Mouse (Mus musculus) neural tube, embryonic 12.5 days (tissue): ENCODE measurements at regions not wholly inside any gene's neighbourhood (a gene's known extent, or its start where the extent isn't known, plus 50 kb on each side); places are given as distances from the start of the nearest gene placed in this dataset.

Source experiments
- ATAC-seq: fragments of 200-750 bp; cut with Nextera tagmentation; 2 replicates; pipeline ENCODE4 v1.8.0; 2017; ENCODE audit warnings: low read depth, mild to moderate bottlenecking, moderate TSS enrichment, moderate library complexity; ENCODE audit not compliant: low FRiP score
- H3K27ac ChIP-seq: fragments of 300-500 bp; sonication (generic); 2 replicates; pipeline ENCODE4 v1.5.1; 2016
- H3K27me3 ChIP-seq: fragments of 300-500 bp; sonication (generic); replicated peaks from 2 replicates; pipeline ENCODE4 v1.6.1; 2016; ENCODE audit warnings: mild to moderate bottlenecking
- H3K36me3 ChIP-seq: fragments of 300-500 bp; sonication (generic); 2 replicates; pipeline ENCODE4 v1.6.1; 2016; ENCODE audit warnings: mild to moderate bottlenecking
- H3K4me1 ChIP-seq: fragments of 300-500 bp; sonication (generic); 2 replicates; pipeline ENCODE4 v1.6.1; 2016
- H3K4me2 ChIP-seq: fragments of 300-500 bp; sonication (generic); replicated peaks from 2 replicates; pipeline ENCODE4 v1.6.1; 2016; ENCODE audit warnings: mild to moderate bottlenecking
- H3K4me3 ChIP-seq: fragments of 300-500 bp; sonication (generic); 2 replicates; pipeline ENCODE4 v1.5.1; 2016
- H3K9ac ChIP-seq: fragments of 300-500 bp; sonication (generic); 2 replicates; pipeline ENCODE4 v1.6.1; 2016; ENCODE audit warnings: mild to moderate bottlenecking
- H3K9me3 ChIP-seq: fragments of 300-500 bp; sonication (generic); 2 replicates; pipeline ENCODE4 v1.6.1; 2016; ENCODE audit warnings: mild to moderate bottlenecking
- WGBS: fragments of 180-500 bp; shearing (Covaris S2); methylation state at CpG from one replicate; pipeline ENCODE4 v1.1.7; 2016; 5-methylcytosine and 5-hydroxymethylcytosine counted together

DNA sequence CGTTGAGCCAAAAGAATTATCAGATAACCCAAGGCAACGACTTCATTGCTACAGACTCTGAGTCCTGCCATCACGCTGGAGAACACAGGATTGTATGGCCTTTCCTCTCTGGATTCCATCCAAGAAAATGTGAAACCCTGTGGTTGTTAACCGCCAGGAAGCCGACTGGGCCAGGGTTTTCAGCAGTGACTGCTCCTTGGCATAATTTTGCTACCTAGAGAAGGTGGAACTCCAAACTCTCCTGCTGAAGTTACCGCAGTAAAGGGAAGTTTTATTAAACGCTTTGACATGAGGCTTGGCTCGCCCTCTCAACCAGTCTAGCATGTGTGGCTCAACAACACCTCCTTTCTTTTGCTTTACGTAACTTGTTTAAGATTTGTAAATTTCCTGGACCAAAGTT is 116.9 kb downstream of the Wif1 start:
- Histone ChIP-seq H3K4me3 (no peak overlapping the region), H3K27me3 (no peaks in the 10 kb centered on the region), H3K27ac (no peak overlapping the region), H3K9me3 (no peaks in the 10 kb centered on the region), H3K9ac (no peak overlapping the region), H3K36me3 (no peaks in the 10 kb centered on the region), H3K4me2 (no peak overlapping the region), H3K4me1 (no peaks in the 10 kb centered on the region)
- ATAC-seq, result no peak
- 86% methylated on average over 9 of the region's 9 CpGs for WGBS

DNA sequence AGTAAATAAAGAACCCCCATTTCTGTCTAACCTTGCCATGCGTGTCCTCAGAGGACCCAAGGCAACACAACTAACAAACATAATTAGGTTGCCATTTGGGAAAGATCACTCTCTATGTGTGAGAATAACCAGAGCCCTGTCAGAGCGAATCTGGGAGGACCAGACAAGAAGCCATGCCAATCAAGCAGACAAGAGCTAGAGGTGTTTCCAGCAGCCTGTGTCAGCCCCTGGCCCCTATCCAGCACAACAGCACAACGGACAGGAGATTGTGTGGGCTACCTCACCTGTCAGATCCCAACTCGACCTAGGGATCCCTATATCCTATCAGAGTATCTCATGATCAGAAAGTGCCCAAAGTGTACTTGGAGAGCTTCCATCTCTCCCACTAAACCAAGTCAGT is 119.9 kb downstream of the Wif1 start:
- Histone ChIP-seq H3K36me3 (no peaks in the 10 kb centered on the region), H3K27me3 (no peaks in the 10 kb centered on the region), H3K9ac (no peak overlapping the region), H3K9me3 (no peaks in the 10 kb centered on the region), H3K4me3 (no peak overlapping the region), H3K4me1 (no peaks in the 10 kb centered on the region), H3K4me2 (no peak overlapping the region), H3K27ac (no peak overlapping the region)
- WGBS, result 80% methylated on average over 4 of the region's 4 CpGs
- no peak for ATAC-seq

GRCm38 (mm10) chr10:121160499-121160898 is 126.7 kb downstream of the Wif1 start:
- H3K9ac ChIP-seq, result no peak overlapping the region
- WGBS, result 75% methylated on average over 7 of the region's 7 CpGs
- ATAC-seq, result no peak

GRCm38 (mm10) chr10:121161201-121161600 is 127.4 kb downstream of the Wif1 start:
- Histone ChIP-seq H3K36me3 (no peaks in the 10 kb centered on the region), H3K9ac (no peak overlapping the region), H3K4me1 (no peaks in the 10 kb centered on the region), H3K27me3 (no peaks in the 10 kb centered on the region), H3K27ac (no peak overlapping the region), H3K4me3 (no peak overlapping the region), H3K9me3 (no peaks in the 10 kb centered on the region), H3K4me2 (no peak overlapping the region)
- ATAC-seq, result no peak
- 94% methylated on average over 11 of the region's 11 CpGs for WGBS

More at GRCm38 (mm10) chr10:121160499-121160898, 126.7 kb downstream of the Wif1 start:
- Histone ChIP-seq H3K36me3 (no peaks in the 10 kb centered on the region), H3K4me2 (no peak overlapping the region), H3K27me3 (no peaks in the 10 kb centered on the region), H3K9me3 (no peaks in the 10 kb centered on the region), H3K4me1 (no peaks in the 10 kb centered on the region), H3K27ac (no peak overlapping the region), H3K4me3 (no peak overlapping the region)

DNA sequence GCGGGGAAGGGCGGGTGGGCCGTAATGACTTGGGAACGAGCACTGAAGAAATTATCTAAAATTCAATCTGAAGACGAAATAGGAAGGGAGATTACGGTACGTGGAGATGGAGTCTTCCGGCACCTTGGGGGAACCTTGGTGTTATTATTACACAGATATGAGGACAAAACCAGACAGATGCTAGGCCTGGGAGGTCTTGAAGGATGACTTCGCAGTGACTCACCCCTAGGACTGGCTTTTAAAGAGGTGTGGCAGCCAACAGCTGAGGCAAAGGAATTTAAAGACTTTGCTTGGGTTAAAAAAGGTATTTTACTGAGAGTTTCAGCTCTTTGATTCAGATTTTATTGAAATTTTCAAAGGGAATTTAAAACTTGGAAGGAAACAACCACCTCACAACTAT is 140.3 kb downstream of the Wif1 start:
- Histone ChIP-seq H3K9ac (no peak overlapping the region), H3K9me3 (no peaks in the 10 kb centered on the region), H3K36me3 (no peaks in the 10 kb centered on the region), H3K4me3 (no peak overlapping the region), H3K4me2 (no peak overlapping the region), H3K27me3 (no peaks in the 10 kb centered on the region), H3K27ac (no peak overlapping the region), H3K4me1 (no peaks in the 10 kb centered on the region)
- WGBS, result 95% methylated on average over 9 of the region's 9 CpGs
- ATAC-seq, result no peak

DNA sequence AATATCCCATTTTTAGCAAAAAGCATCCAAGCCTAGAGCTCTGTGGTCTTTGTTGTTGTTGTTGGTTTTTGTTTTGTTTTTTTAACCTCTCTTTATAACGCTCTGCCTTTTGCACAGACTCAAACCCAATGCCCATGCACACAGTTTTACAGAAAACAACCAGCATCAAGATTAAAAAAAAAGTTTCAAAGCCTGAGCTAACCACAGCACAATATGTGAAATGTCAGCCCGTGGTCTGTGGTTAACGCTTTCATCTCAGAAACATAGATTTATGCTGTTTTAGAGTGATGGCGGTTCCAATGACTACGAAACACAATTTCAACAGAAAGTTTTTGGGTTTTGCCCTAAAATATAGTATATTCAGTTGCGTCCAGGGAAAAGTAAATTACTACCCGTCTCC is 155.4 kb downstream of the Wif1 start:
- no peak for ATAC-seq
- Histone ChIP-seq H3K4me3 (no peak overlapping the region), H3K27me3 (no peaks in the 10 kb centered on the region), H3K4me2 (no peak overlapping the region), H3K4me1 (no peaks in the 10 kb centered on the region), H3K36me3 (no peaks in the 10 kb centered on the region), H3K9ac (no peak overlapping the region), H3K27ac (no peak overlapping the region), H3K9me3 (no peaks in the 10 kb centered on the region)
- 95% methylated on average over 7 of the region's 7 CpGs for WGBS

DNA sequence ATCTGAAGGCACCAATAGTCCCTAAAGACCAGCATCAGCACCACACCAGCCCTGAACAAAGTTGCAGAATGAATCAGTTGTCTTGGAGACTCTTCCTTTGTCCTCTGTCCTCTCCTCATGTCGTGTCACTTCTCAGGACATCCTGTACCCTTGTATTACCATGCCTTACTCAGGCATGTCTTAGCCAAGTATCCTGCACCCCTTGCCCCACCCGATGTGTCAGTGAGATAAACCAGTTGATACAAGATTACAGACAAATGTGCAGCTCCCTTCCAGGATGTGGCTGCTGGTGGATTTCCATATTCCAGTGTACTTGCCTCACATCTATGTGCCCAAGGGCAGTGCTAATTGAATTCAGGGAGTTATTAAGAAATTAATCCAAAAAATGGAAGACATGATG is 151.8 kb downstream of the Tbc1d30 start:
- no peaks in the 10 kb centered on the region for H3K9me3 ChIP-seq
- ATAC-seq, result no peak
- H3K27me3 ChIP-seq, result peaks cover 13% of the 10 kb centered on the region
- H3K4me1 ChIP-seq, result no peaks in the 10 kb centered on the region
- no peak overlapping the region for H3K9ac ChIP-seq
- no peaks in the 10 kb centered on the region for H3K36me3 ChIP-seq
- 79% methylated on average over 2 of the region's 2 CpGs for WGBS
- H3K27ac ChIP-seq, result no peak overlapping the region
- H3K4me2 ChIP-seq, result no peak overlapping the region
- H3K4me3 ChIP-seq, result no peak overlapping the region

DNA sequence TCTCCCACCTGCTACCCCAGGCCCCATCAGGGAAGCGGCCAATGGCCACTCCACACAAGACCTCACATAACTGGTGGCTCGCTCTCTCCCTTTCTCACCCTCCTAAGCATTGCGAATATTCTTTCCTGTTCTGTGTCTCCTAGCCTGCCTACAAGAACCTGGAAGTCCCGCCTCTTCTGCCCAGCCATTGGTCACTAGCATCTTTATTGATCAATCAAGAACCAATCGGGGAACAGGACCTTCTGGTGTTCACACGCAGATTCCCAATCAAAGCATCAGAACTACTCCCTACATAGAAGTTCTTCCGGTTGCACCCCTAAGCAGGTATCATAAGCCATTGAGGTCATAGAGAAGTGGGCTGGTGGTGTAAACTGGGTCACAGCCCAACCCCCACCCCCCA is 148.5 kb downstream of the Tbc1d30 start:
- H3K36me3 ChIP-seq, result no peaks in the 10 kb centered on the region
- no peak for ATAC-seq
- H3K9ac ChIP-seq, result no peak overlapping the region
- H3K9me3 ChIP-seq, result no peaks in the 10 kb centered on the region
- H3K4me2 ChIP-seq, result no peak overlapping the region
- H3K4me3 ChIP-seq, result no peak overlapping the region
- WGBS, result 90% methylated on average over 7 of the region's 7 CpGs
- H3K27ac ChIP-seq, result no peak overlapping the region
- H3K4me1 ChIP-seq, result peaks cover 16% of the 10 kb centered on the region
- peaks cover 17% of the 10 kb centered on the region for H3K27me3 ChIP-seq

DNA sequence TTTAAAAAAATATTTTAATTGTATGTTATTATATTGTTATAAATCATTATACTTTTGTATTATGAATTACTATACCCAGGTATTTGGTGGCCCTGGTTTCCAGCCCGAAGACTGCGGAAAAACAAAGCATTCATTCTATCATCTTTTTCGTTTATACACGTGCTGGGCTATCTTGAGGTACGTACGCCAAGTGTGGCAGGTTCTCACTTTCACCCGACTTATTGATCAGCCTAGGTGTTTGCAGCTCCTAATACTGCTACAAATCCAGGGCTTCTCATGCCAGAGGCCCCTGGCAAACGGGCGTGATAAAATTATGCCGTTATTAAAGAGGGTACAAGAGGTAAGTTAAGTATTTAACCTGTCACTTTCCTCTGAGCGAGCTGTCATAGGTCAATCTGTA is 145.5 kb downstream of the Tbc1d30 start:
- no peak overlapping the region for H3K27ac ChIP-seq
- ATAC-seq, result no peak

DNA sequence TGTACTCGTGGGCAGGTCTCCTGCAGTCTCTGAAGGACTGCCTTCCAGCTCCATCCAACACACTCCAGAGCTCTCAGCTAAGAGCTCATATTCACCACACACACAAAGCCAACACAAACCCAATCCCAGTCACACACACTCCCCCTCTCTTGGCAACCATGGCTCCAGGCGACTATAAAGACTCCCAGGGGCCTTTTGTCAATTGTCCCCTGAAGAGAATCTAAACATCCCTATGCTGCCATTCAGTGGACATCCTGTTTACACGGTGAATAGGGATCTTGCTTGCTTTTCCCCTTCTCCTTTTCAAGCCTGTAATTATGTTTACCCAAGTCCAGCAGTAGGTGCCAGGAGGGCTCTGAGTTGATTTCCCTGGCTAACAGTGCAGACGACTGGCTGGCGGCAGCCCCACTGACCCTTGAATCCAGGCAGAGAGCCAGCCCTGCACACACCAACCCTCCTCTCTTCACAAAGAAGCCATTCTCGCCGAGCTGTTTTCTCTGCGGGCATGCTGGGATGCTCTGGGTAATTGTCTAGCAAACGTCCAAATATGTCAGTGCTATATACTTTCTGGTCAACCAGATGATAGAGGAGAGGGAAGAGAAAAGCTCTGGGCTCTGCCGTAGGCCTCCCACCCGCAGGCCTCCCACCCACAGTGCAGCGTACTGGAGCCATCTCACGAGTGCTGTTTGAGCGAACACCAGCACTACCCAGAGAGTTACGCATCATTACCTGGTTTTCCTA is 144.9 kb downstream of the Tbc1d30 start:
- Histone ChIP-seq H3K4me1 (peaks cover 16% of the 10 kb centered on the region), H3K9ac (no peak overlapping the region), H3K9me3 (no peaks in the 10 kb centered on the region), H3K4me3 (no peak overlapping the region), H3K27ac (peak overlapping the region; percentile 67), H3K36me3 (no peaks in the 10 kb centered on the region), H3K4me2 (peak overlapping the region; percentile 45), H3K27me3 (peaks cover 17% of the 10 kb centered on the region)
- WGBS, result 6% methylated on average over 15 of the region's 15 CpGs
- peak; percentile 92 for ATAC-seq

More for the DNA sequence above, 145.5 kb downstream of the Tbc1d30 start:
- H3K36me3 ChIP-seq, result no peaks in the 10 kb centered on the region
- peaks cover 16% of the 10 kb centered on the region for H3K4me1 ChIP-seq
- H3K9me3 ChIP-seq, result no peaks in the 10 kb centered on the region
- 0 out of 2 replicates have a peak overlapping the region, but pooled peaks have one; percentile 45 for H3K4me2 ChIP-seq
- no peak overlapping the region for H3K9ac ChIP-seq
- WGBS, result 77% methylated on average over 11 of the region's 11 CpGs
- no peak overlapping the region for H3K4me3 ChIP-seq
- H3K27me3 ChIP-seq, result peaks cover 17% of the 10 kb centered on the region

DNA sequence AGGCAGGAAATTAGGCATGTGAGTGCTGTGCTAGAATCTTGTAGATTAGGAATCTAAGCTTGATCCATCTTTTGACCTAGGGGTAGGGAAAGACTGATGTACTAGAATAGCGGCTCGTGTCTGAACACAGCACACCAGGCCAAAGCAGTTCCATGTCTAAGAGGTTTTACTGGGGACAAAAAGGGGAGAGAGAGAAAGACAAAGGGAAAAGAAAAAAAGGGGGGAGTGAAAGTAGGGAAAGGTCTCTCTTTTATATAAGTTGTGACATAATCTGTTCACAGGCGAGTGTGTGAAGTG is 144.4 kb downstream of the Tbc1d30 start:
- Histone ChIP-seq H3K9me3 (no peaks in the 10 kb centered on the region), H3K4me2 (peak overlapping the region; percentile 45), H3K27ac (0 out of 2 replicates have a peak overlapping the region, but pooled peaks have one; percentile 67), H3K4me1 (peaks cover 16% of the 10 kb centered on the region), H3K4me3 (no peak overlapping the region), H3K27me3 (peaks cover 17% of the 10 kb centered on the region), H3K9ac (no peak overlapping the region), H3K36me3 (no peaks in the 10 kb centered on the region)
- 53% methylated on average over 3 of the region's 3 CpGs for WGBS
- ATAC-seq, result peak; percentile 36; the same call in 1 of the 2 replicates
